Mouse (Mus musculus) adrenal gland, adult (tissue): ENCODE measurements around the gene Ss18l2.

Experiments
- DNase-seq, 2 experiments: peaks; one replicate each; pipeline ENCODE4 v3.0.0; 2022 to 2023; ENCODE audit warnings: low spot score in 1 of 2; ENCODE audit not compliant: inconsistent age in 2 of 2

Gene Ss18l2

GRCm38 (mm10) chr9:121709898-121710583 is at the start of gene Ss18l2:
TSS of gene Ss18l2 (plus strand) at chr9:121710329.
- peak; percentile 98 to 99 for DNase-seq

- no peak for DNase-seq
These were observed 46.7 kb upstream of the Ss18l2 start for GRCm38 (mm10) chr9:121663467-121663866.

GRCm38 (mm10) chr9:121664104-121664503 is 46.0 kb upstream of the Ss18l2 start:
- DNase-seq, result no peak

- DNase-seq, result no peak
These were observed 43.0 kb upstream of the Ss18l2 start for GRCm38 (mm10) chr9:121666957-121667630.

GRCm38 (mm10) chr9:121667822-121668221 is 42.3 kb upstream of the Ss18l2 start:
- DNase-seq, result no peak

- DNase-seq, result peak; percentile 42 to 72
These were observed 40.8 kb upstream of the Ss18l2 start for GRCm38 (mm10) chr9:121669348-121669791.

GRCm38 (mm10) chr9:121671300-121671699 is 38.8 kb upstream of the Ss18l2 start:
- peak; percentile 44 to 84 for DNase-seq

GRCm38 (mm10) chr9:121672311-121672710 is 37.8 kb upstream of the Ss18l2 start:
- DNase-seq, result no peak

- DNase-seq, result no peak
These were observed 36.4 kb upstream of the Ss18l2 start for GRCm38 (mm10) chr9:121673716-121674115.

- peak in 1 of 2 experiments; percentile 40 for DNase-seq
These were observed 35.1 kb upstream of the Ss18l2 start for GRCm38 (mm10) chr9:121675011-121675410.

- no peak for DNase-seq
These were observed 34.6 kb upstream of the Ss18l2 start for GRCm38 (mm10) chr9:121675556-121675955.

- no peak for DNase-seq
These were observed 33.1 kb upstream of the Ss18l2 start for GRCm38 (mm10) chr9:121677069-121677468.

GRCm38 (mm10) chr9:121677476-121677875 is 32.7 kb upstream of the Ss18l2 start:
- DNase-seq, result no peak

- peak; percentile 42 to 68 for DNase-seq
These were observed 30.6 kb upstream of the Ss18l2 start for GRCm38 (mm10) chr9:121679549-121679948.

GRCm38 (mm10) chr9:121681191-121681590 is 28.9 kb upstream of the Ss18l2 start:
- DNase-seq, result no peak

- no peak for DNase-seq
These were observed 28.0 kb upstream of the Ss18l2 start for GRCm38 (mm10) chr9:121682037-121682680.

GRCm38 (mm10) chr9:121684702-121685101 is 25.4 kb upstream of the Ss18l2 start:
- DNase-seq, result no peak

GRCm38 (mm10) chr9:121690200-121690651 is 19.9 kb upstream of the Ss18l2 start:
- no peak for DNase-seq

GRCm38 (mm10) chr9:121690734-121691133 is 19.4 kb upstream of the Ss18l2 start:
- DNase-seq, result no peak

GRCm38 (mm10) chr9:121694736-121695135 is 15.4 kb upstream of the Ss18l2 start:
- DNase-seq, result no peak

- DNase-seq, result no peak
These were observed 13.5 kb upstream of the Ss18l2 start for GRCm38 (mm10) chr9:121696626-121697025.
